Mouse (Mus musculus) neural tube, embryonic 15.5 days (tissue): ENCODE measurements around the gene Gm45902. TPM values are rescaled to one million over a fixed set of nuclear protein-coding genes. Genes with fewer than 3 reads are reported as not detected.
A peak's percentile ranks its signal among the peaks of the same experiment; 100 is the strongest.

Experiments used
- ATAC-seq: fragments of 200-750 bp; cut with Nextera tagmentation; 2 replicates; pipeline ENCODE4 v1.8.0; 2017; ENCODE audit warnings: mild to moderate bottlenecking, moderate TSS enrichment, moderate library complexity; ENCODE audit not compliant: low FRiP score
- H3K27ac ChIP-seq: fragments of 300-500 bp; sonication (generic); replicated peaks from 2 replicates; pipeline ENCODE4 v1.5.1; 2015; ENCODE audit warnings: mild to moderate bottlenecking, inconsistent platforms
- H3K27me3 ChIP-seq: fragments of 300-500 bp; sonication (generic); replicated peaks from 2 replicates; pipeline ENCODE4 v1.6.1; 2015; ENCODE audit warnings: inconsistent platforms
- H3K36me3 ChIP-seq: fragments of 300-500 bp; sonication (generic); 2 replicates; pipeline ENCODE4 v1.6.1; 2015; ENCODE audit warnings: inconsistent platforms
- H3K4me1 ChIP-seq: fragments of 300-500 bp; sonication (generic); 2 replicates; pipeline ENCODE4 v1.6.1; 2015; ENCODE audit warnings: inconsistent platforms
- H3K4me2 ChIP-seq: fragments of 300-500 bp; sonication (generic); 2 replicates; pipeline ENCODE4 v1.6.1; 2015; ENCODE audit warnings: inconsistent platforms, mild to moderate bottlenecking, moderate library complexity
- H3K4me3 ChIP-seq: fragments of 300-500 bp; sonication (generic); replicated peaks from 2 replicates; pipeline ENCODE4 v1.5.1; 2015; ENCODE audit warnings: mild to moderate bottlenecking, inconsistent platforms
- H3K9ac ChIP-seq: fragments of 300-500 bp; sonication (generic); replicated peaks from 2 replicates; pipeline ENCODE4 v1.6.1; 2015; ENCODE audit warnings: mild to moderate bottlenecking, inconsistent platforms
- H3K9me3 ChIP-seq: fragments of 300-500 bp; sonication (generic); replicated peaks from 2 replicates; pipeline ENCODE4 v1.6.1; 2016; ENCODE audit warnings: inconsistent platforms
- WGBS: fragments of 180-500 bp; shearing (Covaris S2); methylation state at CpG from one replicate; pipeline ENCODE4 v1.1.7; 2015; ENCODE audit warnings: mixed read lengths; 5-methylcytosine and 5-hydroxymethylcytosine counted together
- polyA plus RNA-seq: library from polyadenylated mRNA; unstranded; fragments of >200 nt; fragmentation: Nextera tagmentation; extraction: Ambion mirVana; gene quantifications from 2 replicates; pipeline ENCODE4 v1.2.1, GENCODE M21; 2015

Gene Gm45902
- polyA plus RNA-seq, 1 experiment from 2014 or later = 6.9 TPM

DNA sequence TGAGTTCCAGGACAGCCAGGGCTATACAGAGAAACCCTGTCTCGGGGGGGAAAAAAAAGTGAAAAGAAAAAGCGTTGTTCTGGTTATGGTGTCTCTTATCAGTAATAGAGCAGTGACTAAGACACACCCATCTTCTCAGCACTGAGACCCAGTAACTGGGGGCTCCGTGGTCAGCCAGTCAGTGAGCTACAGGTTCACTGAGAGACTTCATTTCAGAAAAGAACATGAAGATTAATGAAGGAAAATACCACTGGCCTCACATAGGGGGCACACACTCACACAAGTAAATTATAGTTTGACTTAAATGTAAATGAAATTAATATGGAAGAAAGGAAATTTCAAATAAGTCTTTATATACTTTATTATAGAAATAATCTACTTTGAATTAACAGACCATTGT lies 32.4 kb downstream of the Gm45902 start:
- H3K4me2 ChIP-seq = no peak overlapping the region
- no peak overlapping the region for H3K4me3 ChIP-seq
- peaks cover 6% of the 10 kb centered on the region for H3K4me1 ChIP-seq
- no peaks in the 10 kb centered on the region for H3K9me3 ChIP-seq
- H3K36me3 ChIP-seq = no peaks in the 10 kb centered on the region
- H3K9ac ChIP-seq = no peak overlapping the region
- WGBS = 89% methylated on average over 3 of the region's 3 CpGs
- no peak overlapping the region for H3K27ac ChIP-seq
- ATAC-seq = no peak
- H3K27me3 ChIP-seq = no peaks in the 10 kb centered on the region

DNA sequence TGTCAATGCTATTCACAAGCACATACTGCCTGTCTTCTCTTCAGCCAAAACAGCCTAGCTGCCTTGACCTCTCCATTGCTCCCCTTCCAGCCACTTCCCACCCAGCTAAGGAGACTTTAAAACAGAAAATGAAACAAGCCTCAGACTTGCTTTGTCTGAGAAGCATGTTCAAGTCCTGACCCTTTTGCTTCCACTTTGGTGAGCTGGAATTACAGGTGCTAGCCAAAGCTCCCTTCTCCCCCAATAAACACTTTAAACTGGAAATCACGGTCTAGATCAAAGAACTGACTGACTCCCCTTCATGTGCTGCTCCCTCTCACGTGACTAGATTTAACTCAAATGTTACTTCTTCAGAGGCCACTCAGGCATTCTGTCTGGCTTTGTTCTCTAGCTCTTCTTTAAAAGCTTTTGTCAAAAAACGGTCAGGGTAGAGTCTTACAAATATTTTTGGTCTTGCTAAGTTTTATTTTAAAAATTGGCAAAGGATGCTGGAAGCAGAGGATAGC lies 36.8 kb downstream of the Gm45902 start:
- Histone ChIP-seq H3K27me3 (no peaks in the 10 kb centered on the region), H3K27ac (no peak overlapping the region), H3K9me3 (no peaks in the 10 kb centered on the region), H3K9ac (no peak overlapping the region), H3K4me3 (peak overlapping the region; percentile 94; the same call in 1 of the 2 replicates), H3K36me3 (no peaks in the 10 kb centered on the region), H3K4me2 (peak overlapping the region; percentile 75), H3K4me1 (peaks cover 17% of the 10 kb centered on the region)
- ATAC-seq = no peak
- 51% methylated on average over 3 of the region's 3 CpGs for WGBS

DNA sequence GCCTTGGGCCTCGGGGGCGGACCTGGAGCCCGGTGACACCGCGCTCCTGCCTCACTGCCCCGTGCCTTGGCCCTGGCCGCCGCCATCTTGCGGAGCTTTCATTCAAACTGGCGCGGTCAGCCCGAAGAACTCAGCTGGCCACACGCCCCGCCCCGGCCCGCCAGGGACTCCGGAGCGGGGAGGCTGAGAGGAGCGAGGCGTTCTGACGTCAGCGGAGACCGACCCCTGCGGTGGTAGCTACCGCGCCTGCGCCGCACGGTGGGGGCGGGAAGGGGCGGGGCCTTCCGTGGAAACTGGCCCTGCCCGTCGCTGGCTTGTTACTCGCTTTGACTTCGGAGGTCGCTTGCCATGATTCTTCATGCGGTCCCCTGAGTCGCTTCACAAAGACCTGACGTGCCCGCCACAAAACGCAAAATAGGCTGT lies 37.7 kb downstream of the Gm45902 start, which contains the start of gene Suv39h2:
TSS of gene Suv39h2 (minus strand) at position 171 of the 423 bp plus-strand sequence.
- Histone ChIP-seq H3K36me3 (no peaks in the 10 kb centered on the region), H3K27ac (peak within 1 kb of the TSS; percentile 92), H3K9ac (peak within 1 kb of the TSS; percentile 68), H3K4me2 (peak within 1 kb of the TSS; percentile 75), H3K4me3 (peak within 1 kb of the TSS; percentile 94), H3K9me3 (no peaks in the 10 kb centered on the region), H3K4me1 (peaks cover 17% of the 10 kb centered on the region), H3K27me3 (no peaks in the 10 kb centered on the region)
- under 1% methylated on average over 41 of the region's 42 CpGs for WGBS
- peak; percentile 98 for ATAC-seq

DNA sequence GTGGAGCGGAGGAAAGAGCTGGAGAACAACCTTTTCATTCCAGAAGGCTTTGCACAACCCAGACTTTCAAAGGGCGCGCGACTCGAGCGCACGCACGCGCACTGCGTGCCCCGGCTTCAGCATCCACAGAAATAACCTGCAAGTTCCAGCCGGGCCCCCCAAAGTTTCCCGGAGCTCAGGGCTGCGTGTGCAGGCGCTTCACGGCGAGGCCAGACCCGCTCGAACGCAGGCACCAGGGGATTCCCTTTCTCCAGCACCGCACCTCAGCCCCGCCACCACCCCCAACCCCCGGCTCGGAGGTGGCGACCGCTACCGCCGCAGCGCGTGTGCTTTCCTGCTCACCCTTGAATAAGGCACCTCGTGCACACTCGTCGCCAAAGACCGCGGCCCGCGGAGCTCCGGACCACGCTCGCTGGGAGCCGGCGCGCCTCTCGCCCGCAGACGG lies 38.2 kb downstream of the Gm45902 start:
- under 1% methylated on average over 46 of the region's 46 CpGs for WGBS
- peak; percentile 86 for ATAC-seq

DNA sequence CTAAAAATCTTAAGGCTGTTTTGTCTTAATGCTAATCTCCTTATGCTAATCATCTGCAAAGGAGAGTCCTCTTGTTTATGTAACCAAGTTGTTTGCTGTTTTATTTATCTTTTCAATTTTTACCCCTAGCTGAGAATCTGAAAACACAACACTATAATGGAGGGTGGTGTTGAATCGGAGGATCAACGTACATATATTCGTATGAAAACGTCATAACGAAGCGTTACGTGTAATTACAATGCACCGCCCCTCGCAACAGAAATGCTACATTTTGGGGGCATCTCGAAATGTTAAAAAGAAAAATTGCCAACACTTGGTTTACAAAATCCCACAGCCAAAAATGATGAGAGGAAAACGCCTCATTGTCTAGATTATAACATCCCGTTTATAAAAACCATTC lies 38.7 kb downstream of the Gm45902 start:
- Histone ChIP-seq H3K9ac (peak overlapping the region; percentile 68), H3K4me1 (peaks cover 17% of the 10 kb centered on the region), H3K4me3 (peak overlapping the region; percentile 94), H3K27me3 (no peaks in the 10 kb centered on the region), H3K36me3 (no peaks in the 10 kb centered on the region), H3K27ac (peak overlapping the region; percentile 92; the same call in 1 of the 2 replicates), H3K9me3 (no peaks in the 10 kb centered on the region), H3K4me2 (peak overlapping the region; percentile 75)
- under 1% methylated on average over 12 of the region's 12 CpGs for WGBS
- ATAC-seq = no peak

More for the DNA sequence above, 38.2 kb downstream of the Gm45902 start:
- Histone ChIP-seq H3K27me3 (no peaks in the 10 kb centered on the region), H3K27ac (peak overlapping the region; percentile 92), H3K9ac (peak overlapping the region; percentile 68), H3K36me3 (no peaks in the 10 kb centered on the region), H3K4me1 (peaks cover 17% of the 10 kb centered on the region), H3K4me2 (peak overlapping the region; percentile 75), H3K4me3 (peak overlapping the region; percentile 94), H3K9me3 (no peaks in the 10 kb centered on the region)

- no peak overlapping the region for H3K4me2 ChIP-seq
- ATAC-seq = no peak
- H3K4me1 ChIP-seq = no peaks in the 10 kb centered on the region
- H3K27me3 ChIP-seq = no peaks in the 10 kb centered on the region
- no peak overlapping the region for H3K9ac ChIP-seq
- no peak overlapping the region for H3K4me3 ChIP-seq
- H3K36me3 ChIP-seq = peaks cover 31% of the 10 kb centered on the region
- H3K27ac ChIP-seq = no peak overlapping the region
- H3K9me3 ChIP-seq = no peaks in the 10 kb centered on the region
- WGBS = 87% methylated on average over 4 of the region's 4 CpGs
Observed at GRCm38 (mm10) chr2:3456590-3456989, 56.0 kb downstream of the Gm45902 start.

Other genes starting within 250 kb of the Gm45902 start
- 88.6 and 106 TPM in 2 replicates for gene Nmt2, start 228.6 kb downstream of the Gm45902 start, polyA plus RNA-seq
- gene Rpp38, start 180.1 kb downstream of the Gm45902 start, polyA plus RNA-seq = 11.6 and 14.1 TPM in 2 replicates
- gene Acbd7, start 176.6 kb downstream of the Gm45902 start, polyA plus RNA-seq = 4.3 and 5.2 TPM in 2 replicates
- not detected in 2 replicates for gene Olah, start 115.6 kb downstream of the Gm45902 start, polyA plus RNA-seq
- gene Meig1, start 90.1 kb downstream of the Gm45902 start, polyA plus RNA-seq = 3.8 and 4.7 TPM in 2 replicates
- gene Dclre1c, start 88.7 kb downstream of the Gm45902 start, polyA plus RNA-seq = 6.7 and 7.7 TPM in 2 replicates
- 6.7 and 8.2 TPM in 2 replicates for gene Suv39h2, start 37.8 kb downstream of the Gm45902 start, polyA plus RNA-seq
- gene Hspa14, start within 50 bp of the Gm45902 start, polyA plus RNA-seq = 58.0 and 75.0 TPM in 2 replicates
- gene Cdnf, start 240 bp upstream of the Gm45902 start, polyA plus RNA-seq = 0.19 and 0.28 TPM in 2 replicates
- gene Fam107b, start 57.7 kb upstream of the Gm45902 start, polyA plus RNA-seq = 22.4 and 35.5 TPM in 2 replicates